Mouse (Mus musculus) B cell, adult 2 months (primary cell): ENCODE data around the gene D11Wsu47e.

Source experiments
- DNase-seq, 2 experiments: peaks; one replicate each; pipeline ENCODE4 v3.0.0; 2022

D11Wsu47e gene

GRCm38 (mm10) chr11:113666648-113667047 is 17.6 kb upstream of the D11Wsu47e start:
- no peak for DNase-seq

- DNase-seq, result no peak
These were observed 17.1 kb upstream of the D11Wsu47e start for GRCm38 (mm10) chr11:113667122-113667521.

- DNase-seq, result no peak
These were observed 16.5 kb upstream of the D11Wsu47e start for GRCm38 (mm10) chr11:113667704-113668103.

- DNase-seq, result no peak
These were observed 15.4 kb upstream of the D11Wsu47e start for GRCm38 (mm10) chr11:113668857-113669256.

GRCm38 (mm10) chr11:113669711-113670110 is 14.5 kb upstream of the D11Wsu47e start:
- no peak for DNase-seq

GRCm38 (mm10) chr11:113673614-113674013 is 10.6 kb upstream of the D11Wsu47e start:
- DNase-seq, result no peak

GRCm38 (mm10) chr11:113674595-113674994 is 9.6 kb upstream of the D11Wsu47e start:
- no peak for DNase-seq

- no peak for DNase-seq
These were observed 7.4 kb upstream of the D11Wsu47e start for GRCm38 (mm10) chr11:113676847-113677246.

GRCm38 (mm10) chr11:113677378-113677777 is 6.8 kb upstream of the D11Wsu47e start:
- no peak for DNase-seq

GRCm38 (mm10) chr11:113678373-113678772 is 5.8 kb upstream of the D11Wsu47e start:
- no peak for DNase-seq

GRCm38 (mm10) chr11:113680954-113681353 is 3.3 kb upstream of the D11Wsu47e start:
- DNase-seq, result no peak

GRCm38 (mm10) chr11:113681979-113682378 is 2.2 kb upstream of the D11Wsu47e start:
- no peak for DNase-seq

- peak; percentile 46 to 54 for DNase-seq
These were observed 1.1 kb upstream of the D11Wsu47e start for GRCm38 (mm10) chr11:113682897-113683626.

GRCm38 (mm10) chr11:113683627-113683956 is 620 bp upstream of the D11Wsu47e start:
- no peak for DNase-seq

GRCm38 (mm10) chr11:113684707-113685426 is 655 bp downstream of the D11Wsu47e start:
- DNase-seq, result no peak

GRCm38 (mm10) chr11:113687031-113687430 is 2.8 kb downstream of the D11Wsu47e start:
- DNase-seq, result no peak

- DNase-seq, result no peak
These were observed 6.3 kb downstream of the D11Wsu47e start for GRCm38 (mm10) chr11:113690506-113690905.

GRCm38 (mm10) chr11:113691318-113691717 is 7.1 kb downstream of the D11Wsu47e start:
- no peak for DNase-seq

GRCm38 (mm10) chr11:113691851-113692250 is 7.6 kb downstream of the D11Wsu47e start:
- DNase-seq, result peak in 1 of 2 experiments; percentile 15

GRCm38 (mm10) chr11:113697571-113697970 is 13.4 kb downstream of the D11Wsu47e start:
- DNase-seq, result no peak

GRCm38 (mm10) chr11:113698013-113698545 is 13.9 kb downstream of the D11Wsu47e start:
- DNase-seq, result no peak

GRCm38 (mm10) chr11:113699643-113700042 is 15.4 kb downstream of the D11Wsu47e start:
- DNase-seq, result no peak

GRCm38 (mm10) chr11:113703758-113704157 is 19.5 kb downstream of the D11Wsu47e start:
- peak; percentile 79 to 81 for DNase-seq
